Mouse (Mus musculus) T-cell, adult 66 days (primary cell): ENCODE data around the gene Slc22a15. TPM values are rescaled to one million over a fixed set of nuclear protein-coding genes. Genes with fewer than 3 reads are reported as not detected.

Experiments used
- total RNA-seq, 2 experiments: library from RNA; stranded (reverse); gene quantifications; 3 replicates in 1 of 2; 4 replicates in 1 of 2; pipeline ENCODE4 v1.2.4; 2023

The Slc22a15 gene
- total RNA-seq = 1 to 10 TPM; 3.6 to 4.7 TPM

DNA sequence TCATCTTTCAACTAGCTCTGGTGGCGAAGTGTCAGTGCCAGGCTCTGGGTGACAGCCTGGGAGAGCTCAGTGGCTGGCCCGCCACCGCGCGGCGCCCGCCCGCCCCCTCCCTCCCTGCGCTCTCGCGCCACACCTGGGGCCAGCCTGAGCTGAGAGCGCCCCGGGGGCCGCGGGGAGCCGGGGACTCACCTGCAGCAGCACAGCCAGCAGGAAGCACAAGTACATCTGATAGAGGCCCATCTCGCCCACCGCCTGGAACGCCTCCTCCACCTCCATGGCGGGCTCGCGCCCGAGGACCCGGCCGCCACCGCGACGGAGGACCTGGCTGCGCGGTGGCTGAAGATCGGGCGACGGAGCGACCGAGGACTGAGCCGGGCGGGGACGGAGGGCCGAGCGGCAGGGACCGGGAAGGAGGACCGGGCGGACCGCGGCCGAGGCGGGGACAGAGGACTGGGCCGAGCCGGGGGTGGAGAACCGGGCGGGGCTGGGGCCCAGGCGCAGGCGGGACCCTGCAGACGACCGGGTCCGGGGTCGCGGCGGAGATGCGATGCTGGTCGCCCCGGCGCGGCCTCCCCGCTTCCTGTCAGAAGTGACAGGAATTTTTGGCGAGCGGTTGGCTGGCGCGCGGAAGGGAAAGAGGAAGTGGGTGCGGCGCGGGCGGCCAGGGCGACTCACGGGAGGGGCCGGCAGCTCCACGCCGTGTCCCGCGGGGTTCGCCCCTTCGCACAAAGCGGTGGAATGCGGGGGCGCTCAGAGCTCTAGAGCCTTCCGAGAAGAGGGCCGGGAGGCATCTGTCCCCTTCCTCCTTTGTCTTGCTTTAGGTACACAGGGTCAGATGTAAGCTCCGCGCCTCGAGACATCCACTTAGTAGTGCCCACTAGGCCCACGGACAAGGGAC is at the start of gene Slc22a15:
TSS of gene Slc22a15 (minus strand) at position 611 of the 898 bp plus-strand sequence.

DNA sequence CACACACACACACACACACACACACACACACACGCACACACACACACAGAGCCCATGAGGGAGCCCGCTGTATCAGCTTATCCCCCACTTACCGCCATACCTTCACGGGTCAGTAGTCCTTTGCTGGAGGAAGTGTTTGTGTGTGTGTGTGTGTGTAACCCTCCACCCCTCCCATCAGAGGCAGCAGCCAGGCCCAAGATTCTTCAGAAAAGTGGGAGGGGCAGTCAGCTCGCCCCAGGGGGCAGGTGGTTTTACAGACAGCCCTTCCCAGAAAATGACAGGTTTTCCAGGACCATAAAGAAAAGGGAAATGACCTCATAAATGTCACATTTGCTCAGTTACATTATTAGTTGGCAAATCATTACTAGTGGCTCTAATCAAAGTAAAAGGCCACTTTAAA is 75.4 kb downstream of the Slc22a15 start, which contains the start of gene Mab21l3:
TSS of gene Mab21l3 (minus strand) at position 144 of the 400 bp plus-strand sequence.

Other genes starting within 250 kb of the Slc22a15 start
- not detected for gene Mab21l3, start 75.5 kb downstream of the Slc22a15 start, total RNA-seq
- not detected for gene Nhlh2, start 85.6 kb upstream of the Slc22a15 start, total RNA-seq
- gene Casq2, start 162.0 kb upstream of the Slc22a15 start, total RNA-seq = not detected